Mouse (Mus musculus) hindbrain, embryonic 11.5 days (tissue): ENCODE results near the gene Syt2. TPM values are rescaled to one million over a fixed set of nuclear protein-coding genes. Genes with fewer than 3 reads are reported as not detected.

Experiments
- ATAC-seq: fragments of 200-750 bp; cut with Nextera tagmentation; 2 replicates; pipeline ENCODE4 v1.8.0; 2017; ENCODE audit warnings: mild to moderate bottlenecking, moderate TSS enrichment, moderate library complexity; ENCODE audit not compliant: low FRiP score
- DNase-seq: peaks from one replicate; pipeline ENCODE4 v3.0.0-alpha.2; 2015; ENCODE audit warnings: low spot score
- H3K27ac ChIP-seq: fragments of 300-500 bp; sonication (generic); 2 replicates; pipeline ENCODE4 v1.5.1; 2014; ENCODE audit warnings: mild to moderate bottlenecking, low read depth, low read length
- H3K27me3 ChIP-seq: fragments of 300-500 bp; sonication (generic); 2 replicates; pipeline ENCODE4 v1.6.1; 2014; ENCODE audit warnings: mild to moderate bottlenecking, low read length, moderate library complexity, mixed read lengths; ENCODE audit not compliant: control insufficient read depth, insufficient read depth
- H3K36me3 ChIP-seq: fragments of 300-500 bp; sonication (generic); 2 replicates; pipeline ENCODE4 v1.6.1; 2014; ENCODE audit warnings: mild to moderate bottlenecking, low read length, moderate library complexity, mixed read lengths; ENCODE audit not compliant: control insufficient read depth, insufficient read depth
- H3K4me1 ChIP-seq: fragments of 300-500 bp; sonication (generic); replicated peaks from 2 replicates; pipeline ENCODE4 v1.6.1; 2014; ENCODE audit warnings: low read length, mixed read lengths; ENCODE audit not compliant: control insufficient read depth, insufficient read depth
- H3K4me2 ChIP-seq: fragments of 300-500 bp; sonication (generic); replicated peaks from 2 replicates; pipeline ENCODE4 v1.6.1; 2014; ENCODE audit warnings: mild to moderate bottlenecking, low read depth, low read length
- H3K4me3 ChIP-seq: fragments of 300-500 bp; sonication (generic); 2 replicates; pipeline ENCODE4 v1.5.1; 2014; ENCODE audit warnings: low read depth, low read length
- H3K9ac ChIP-seq: fragments of 300-500 bp; sonication (generic); 2 replicates; pipeline ENCODE4 v1.6.1; 2014; ENCODE audit warnings: low read depth, low read length
- H3K9me3 ChIP-seq: fragments of 300-500 bp; sonication (generic); 2 replicates; pipeline ENCODE4 v1.6.1; 2016; ENCODE audit warnings: low read length; ENCODE audit not compliant: control insufficient read depth
- WGBS: fragments of 180-500 bp; shearing (Covaris S2); extraction: QIAGEN DNeasy Blood & Tissue Kit; methylation state at CpG from one replicate; pipeline ENCODE4 v1.1.7; 2014; 5-methylcytosine and 5-hydroxymethylcytosine counted together
- polyA plus RNA-seq: library from polyadenylated mRNA; unstranded; fragments of >200 nt; fragmentation: Nextera tagmentation; extraction: Ambion mirVana; gene quantifications from 2 replicates; pipeline ENCODE4 v1.2.1, GENCODE M21; 2014

Gene Syt2
- polyA plus RNA-seq, 1 experiment from 2014 or later, result 4.1 TPM

- WGBS, result 87% methylated on average over 7 of the region's 7 CpGs
These were observed 103.4 kb downstream of the Syt2 start for GRCm38 (mm10) chr1:134749889-134750288.

DNA sequence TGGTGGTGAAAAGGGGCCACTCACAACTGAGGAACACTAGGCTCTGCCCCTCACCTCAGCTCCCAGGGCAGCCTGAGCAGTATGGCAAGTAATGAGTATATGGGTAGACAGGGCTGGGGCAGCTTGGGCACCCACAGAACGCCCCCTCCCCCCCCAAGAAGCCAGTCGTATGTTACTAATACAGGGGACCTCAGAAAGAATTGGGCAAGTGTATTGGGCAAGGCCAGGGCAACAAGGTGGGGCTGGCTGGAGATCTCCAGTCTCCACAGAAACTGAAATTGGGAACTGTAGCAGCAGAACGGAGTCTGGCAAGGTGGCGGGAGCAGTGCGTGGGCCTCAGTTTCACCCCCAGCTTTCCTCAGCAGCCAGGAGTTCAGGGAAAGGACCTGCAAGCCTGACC lies 106.0 kb downstream of the Syt2 start:
- Histone ChIP-seq H3K27me3 (no peaks in the 10 kb centered on the region), H3K9ac (no peak overlapping the region), H3K4me1 (no peaks in the 10 kb centered on the region; the same call in 1 of the 2 replicates), H3K4me2 (no peak overlapping the region; the same call in 1 of the 2 replicates), H3K27ac (no peak overlapping the region), H3K36me3 (no peaks in the 10 kb centered on the region), H3K4me3 (no peak overlapping the region), H3K9me3 (no peaks in the 10 kb centered on the region)
- 88% methylated on average over 5 of the region's 5 CpGs for WGBS
- ATAC-seq (no peak), DNase-seq (no peak)

More at GRCm38 (mm10) chr1:134749889-134750288, 103.4 kb downstream of the Syt2 start:
- no peak overlapping the region for H3K4me3 ChIP-seq
- no peak overlapping the region for H3K27ac ChIP-seq
- no peak for DNase-seq
- H3K4me1 ChIP-seq, result no peaks in the 10 kb centered on the region; the same call in 1 of the 2 replicates
- ATAC-seq, result no peak
- no peaks in the 10 kb centered on the region for H3K36me3 ChIP-seq
- H3K9me3 ChIP-seq, result no peaks in the 10 kb centered on the region
- no peak overlapping the region for H3K4me2 ChIP-seq
- no peak overlapping the region for H3K9ac ChIP-seq
- no peaks in the 10 kb centered on the region for H3K27me3 ChIP-seq

DNA sequence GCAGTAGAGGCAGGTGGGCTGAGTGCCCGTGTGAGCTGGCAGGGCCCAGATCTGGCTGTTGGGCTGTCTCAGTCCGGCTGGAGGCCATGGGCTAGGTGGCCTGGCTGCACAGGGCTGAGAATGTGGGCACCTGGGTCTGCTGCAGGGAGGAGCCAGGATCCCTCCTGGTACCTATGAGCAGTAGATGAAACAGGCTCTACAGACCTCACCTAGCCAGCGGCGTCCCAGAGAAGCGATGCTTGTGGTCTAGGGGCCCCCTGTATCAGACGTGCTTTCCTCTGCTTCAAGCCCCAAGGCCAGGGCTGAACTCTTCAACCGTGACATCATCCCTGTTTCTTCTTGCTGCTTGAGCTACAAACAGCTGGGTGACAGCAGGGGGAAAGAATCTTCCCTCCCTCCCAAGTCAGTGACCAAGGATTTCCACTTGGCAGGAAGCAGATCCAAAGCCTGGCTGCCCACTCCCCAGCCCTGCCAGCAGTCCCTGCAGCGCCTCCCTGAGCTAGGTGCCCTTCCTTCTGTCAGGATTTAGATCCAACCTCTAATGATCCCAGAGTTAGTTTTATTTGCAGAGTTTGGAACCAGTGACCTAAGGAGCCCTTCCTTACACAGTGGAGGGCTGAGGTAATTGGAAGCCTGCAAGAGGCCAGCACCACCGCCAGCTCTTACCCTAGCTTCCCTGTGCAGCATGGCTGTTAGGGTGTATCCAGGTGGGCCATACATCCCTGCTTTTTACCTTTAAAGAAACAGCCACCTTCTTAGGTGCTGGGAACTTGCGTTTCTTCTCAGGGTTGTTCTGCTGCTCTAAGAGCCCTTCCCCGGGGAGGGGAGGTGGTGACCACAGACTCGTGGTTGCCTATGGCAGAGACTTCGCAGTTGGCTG lies 107.5 kb downstream of the Syt2 start:
- Histone ChIP-seq H3K4me3 (no peak overlapping the region), H3K4me1 (no peaks in the 10 kb centered on the region; the same call in 1 of the 2 replicates), H3K27ac (no peak overlapping the region), H3K27me3 (no peaks in the 10 kb centered on the region), H3K36me3 (no peaks in the 10 kb centered on the region), H3K9me3 (no peaks in the 10 kb centered on the region), H3K4me2 (no peak overlapping the region), H3K9ac (no peak overlapping the region)
- DNase-seq (no peak), ATAC-seq (0 out of 2 replicates have a peak, but pooled peaks have one; percentile 25)
- 72% methylated on average over 13 of the region's 13 CpGs for WGBS

GRCm38 (mm10) chr1:134754818-134755217 lies 108.3 kb downstream of the Syt2 start:
- no peak overlapping the region for H3K9ac ChIP-seq
- H3K27ac ChIP-seq, result no peak overlapping the region
- H3K36me3 ChIP-seq, result no peaks in the 10 kb centered on the region
- H3K9me3 ChIP-seq, result no peaks in the 10 kb centered on the region
- no peak overlapping the region for H3K4me3 ChIP-seq
- no peak for DNase-seq
- 80% methylated on average over 10 of the region's 10 CpGs for WGBS
- no peaks in the 10 kb centered on the region; the same call in 1 of the 2 replicates for H3K4me1 ChIP-seq
- no peaks in the 10 kb centered on the region for H3K27me3 ChIP-seq
- ATAC-seq, result no peak
- H3K4me2 ChIP-seq, result no peak overlapping the region

GRCm38 (mm10) chr1:134755548-134756189 lies 109.2 kb downstream of the Syt2 start:
- H3K36me3 ChIP-seq, result no peaks in the 10 kb centered on the region
- peak overlapping the region; percentile 8; the same call in 1 of the 2 replicates for H3K27ac ChIP-seq
- DNase-seq (no peak), ATAC-seq (peak; percentile 45; the same call in 1 of the 2 replicates)
- no peaks in the 10 kb centered on the region for H3K9me3 ChIP-seq
- H3K27me3 ChIP-seq, result no peaks in the 10 kb centered on the region
- H3K4me2 ChIP-seq, result no peak overlapping the region
- 61% methylated on average over 13 of the region's 13 CpGs for WGBS
- no peak overlapping the region for H3K4me3 ChIP-seq
- no peak overlapping the region for H3K9ac ChIP-seq
- H3K4me1 ChIP-seq, result no peaks in the 10 kb centered on the region; the same call in 1 of the 2 replicates

- H3K27me3 ChIP-seq, result no peaks in the 10 kb centered on the region
- no peaks in the 10 kb centered on the region; the same call in 1 of the 2 replicates for H3K4me1 ChIP-seq
- H3K4me3 ChIP-seq, result no peak overlapping the region
- H3K36me3 ChIP-seq, result no peaks in the 10 kb centered on the region
- ATAC-seq (peak; percentile 61), DNase-seq (no peak)
- H3K9me3 ChIP-seq, result no peaks in the 10 kb centered on the region
- peak overlapping the region; percentile 10 for H3K27ac ChIP-seq
- H3K4me2 ChIP-seq, result no peak overlapping the region
- WGBS, result 55% methylated on average over 10 of the region's 10 CpGs
- no peak overlapping the region for H3K9ac ChIP-seq
These were observed 109.9 kb downstream of the Syt2 start for GRCm38 (mm10) chr1:134756190-134756873.

- no peaks in the 10 kb centered on the region for H3K9me3 ChIP-seq
- no peak overlapping the region for H3K27ac ChIP-seq
- no peak overlapping the region for H3K4me2 ChIP-seq
- ATAC-seq, result no peak
- no peaks in the 10 kb centered on the region for H3K27me3 ChIP-seq
- no peak overlapping the region for H3K4me3 ChIP-seq
- no peaks in the 10 kb centered on the region for H3K36me3 ChIP-seq
- DNase-seq, result no peak
- H3K4me1 ChIP-seq, result no peaks in the 10 kb centered on the region
- no peak overlapping the region for H3K9ac ChIP-seq
- WGBS, result 77% methylated on average over 3 of the region's 3 CpGs
These were observed 110.8 kb downstream of the Syt2 start for GRCm38 (mm10) chr1:134757230-134757629.

GRCm38 (mm10) chr1:134759133-134759532 lies 112.7 kb downstream of the Syt2 start:
- no peaks in the 10 kb centered on the region for H3K27me3 ChIP-seq
- H3K36me3 ChIP-seq, result no peaks in the 10 kb centered on the region
- no peak overlapping the region for H3K4me2 ChIP-seq
- H3K4me3 ChIP-seq, result no peak overlapping the region
- no peak overlapping the region for H3K27ac ChIP-seq
- DNase-seq (no peak), ATAC-seq (no peak)
- no peaks in the 10 kb centered on the region for H3K9me3 ChIP-seq
- H3K9ac ChIP-seq, result no peak overlapping the region
- WGBS, result 86% methylated on average over 6 of the region's 6 CpGs
- H3K4me1 ChIP-seq, result no peaks in the 10 kb centered on the region
